ENCODE assay signal across 1 mouse cellular context in the genomic region with DNA sequence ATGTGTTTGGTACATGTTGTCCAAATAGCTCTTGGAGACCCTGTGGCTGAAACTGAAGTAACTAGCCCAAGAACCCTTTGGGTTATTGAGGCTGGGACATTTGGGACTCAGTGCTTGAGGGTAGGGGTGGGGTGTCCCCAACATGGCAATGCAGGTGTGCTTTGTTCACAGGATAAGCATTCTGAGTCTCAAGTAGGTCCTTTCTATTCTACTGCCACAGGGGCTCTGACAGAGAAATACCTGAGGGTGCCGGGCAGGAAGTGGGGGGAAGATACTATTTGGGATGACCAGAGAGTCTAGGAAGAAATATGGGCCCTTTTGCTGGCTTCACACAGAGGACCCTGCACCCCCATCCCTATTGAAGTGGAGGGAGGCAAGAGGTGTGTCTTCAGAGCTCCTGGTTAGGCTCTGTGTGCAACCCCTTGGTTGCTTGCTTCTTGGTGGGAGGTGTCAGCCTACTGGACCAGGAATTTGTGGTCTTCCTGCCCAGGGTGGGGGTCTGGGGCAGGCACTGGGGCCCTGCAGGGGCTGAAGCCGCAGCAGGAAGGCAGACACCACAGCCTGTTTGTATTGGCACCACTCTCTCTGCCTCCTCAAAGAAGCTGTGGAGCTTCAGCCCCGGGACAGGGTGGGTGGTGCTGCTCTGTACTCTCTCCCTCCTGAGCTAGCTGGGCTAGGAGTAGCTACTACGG.
TF ChIP-seq lines count a peak whose summit lies in the region.

No protein-coding gene starts in this region.

TF ChIP-seq in C2C12, 6 proteins besides CTCF, POLR2A, EP300 and RAD21:
- TF ChIP-seq FOSL1 (IDR thresholded peaks at IDR 0.05; ENCODE audit: insufficient read depth, low read length, poor library complexity, severe bottlenecking), result no peak
- no peak for TF ChIP-seq MAX (IDR thresholded peaks at IDR 0.05)
- no peak for TF ChIP-seq CEBPB (IDR thresholded peaks at IDR 0.05; ENCODE audit: low read depth)
- TF ChIP-seq MYOG (IDR thresholded peaks at IDR 0.05; ENCODE audit: control insufficient read depth, extremely low read depth, insufficient read length), result no peak
- TF ChIP-seq USF1 (IDR thresholded peaks at IDR 0.05; ENCODE audit: low read depth), result no peak
- no peak for TF ChIP-seq MYOD1 (IDR thresholded peaks at IDR 0.05; ENCODE audit: control insufficient read depth, insufficient read length, low read depth)
